18 mouse cellular contexts compared by ENCODE assay signal in the genomic region with DNA sequence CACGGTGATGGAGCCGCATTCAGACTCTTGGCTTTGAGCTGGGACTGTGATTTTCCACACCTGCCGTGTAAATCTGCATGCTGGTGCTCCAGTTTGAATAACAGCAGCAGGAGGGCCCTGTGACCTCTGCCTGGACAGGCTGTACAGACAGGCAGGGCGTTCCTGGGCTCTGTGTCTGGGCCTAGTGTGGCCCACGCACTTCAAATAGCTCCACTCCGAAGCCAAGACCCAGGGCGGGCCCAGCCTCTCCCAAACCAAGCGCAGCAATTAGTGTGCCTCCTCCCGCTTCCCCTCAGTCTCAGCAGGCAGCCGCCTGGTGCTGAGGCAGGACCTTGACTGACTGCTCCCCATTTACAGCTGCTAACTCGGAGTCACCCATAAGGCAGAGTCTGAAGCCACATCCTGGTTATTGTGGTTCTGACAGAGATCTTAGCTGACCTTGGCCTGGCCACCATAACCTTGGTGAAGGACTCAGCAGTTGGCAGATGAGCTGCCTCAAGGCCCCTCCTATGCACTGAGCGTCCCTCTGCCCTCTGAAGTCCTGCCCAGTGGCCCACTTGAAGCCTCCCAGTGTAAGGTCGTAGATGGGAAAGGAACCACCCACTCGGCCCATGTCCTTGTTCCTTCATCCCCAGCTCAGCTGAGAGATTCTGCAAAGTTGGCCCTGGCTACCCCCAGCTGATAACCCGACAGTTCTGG. TPM values are rescaled to one million over a fixed set of nuclear protein-coding genes. Genes with fewer than 3 reads are reported as not detected.
DNase-seq lines count a peak whose midpoint lies in the region; ATAC-seq lines count a peak whose summit lies in the region.
"Had no signal": no experiment of that assay in that cellular context is flagged by ENCODE, and none has a peak within 500 bp of the region (broad histone marks: within the 10 kb centered on the region; RNA-seq: fewer than 3 reads in every experiment).

No protein-coding gene starts in this region.

- no peaks in the 10 kb centered on the region for H3K27me3 ChIP-seq in forebrain, embryonic 11.5 days (ENCODE audit: control insufficient read depth, insufficient read depth, low read length)
- H3K27me3 ChIP-seq: limb, embryonic 15.5 days had no signal

- no peak overlapping the region for H3K4me3 ChIP-seq in forebrain, embryonic 11.5 days (ENCODE audit: low read depth, low read length)
- H3K4me3 ChIP-seq: limb, embryonic 15.5 days; megakaryocyte, embryonic 14.5 days had no signal

- WGBS in forebrain, embryonic 11.5 days = 65% methylated on average over 15 of the region's 15 CpGs

- no peaks in the 10 kb centered on the region for H3K9me3 ChIP-seq in forebrain, embryonic 11.5 days (ENCODE audit: control insufficient read depth, low read length)
- H3K9me3 ChIP-seq: limb, embryonic 15.5 days; megakaryocyte, embryonic 14.5 days had no signal

- no peaks in the 10 kb centered on the region for H3K36me3 ChIP-seq in forebrain, embryonic 11.5 days (ENCODE audit: control insufficient read depth, insufficient read depth, low read length)
- H3K36me3 ChIP-seq: limb, embryonic 15.5 days had no signal

- no peak overlapping the region for H3K9ac ChIP-seq in forebrain, embryonic 11.5 days (ENCODE audit: low read length)
- H3K9ac ChIP-seq: limb, embryonic 15.5 days had no signal

- no peak overlapping the region for H3K4me2 ChIP-seq in forebrain, embryonic 11.5 days (ENCODE audit: low read depth, low read length, severe bottlenecking)
- H3K4me2 ChIP-seq: limb, embryonic 15.5 days had no signal

- peak; percentile 32 for DNase-seq in gastrocnemius, adult 18-20 months (ENCODE audit: low spot score)
- DNase-seq in gastrocnemius, postnatal 10 days = no peak
- peak; percentile 89 for DNase-seq in ovary, adult 18-20 months (ENCODE audit: low spot score)
- DNase-seq in ovary, postnatal 10 days (ENCODE audit: low spot score) = no peak
- peak; percentile 75 to 78 for DNase-seq in adrenal gland, postnatal 36 days
- peak; percentile 26 for DNase-seq in urinary bladder, postnatal 25 days (ENCODE audit: low spot score)
- DNase-seq in forebrain, embryonic 11.5 days (ENCODE audit: low spot score) = no peak
- DNase-seq: cerebellum, adult 9-11 months; heart, postnatal 4 days; kidney, postnatal 14 days; lung, adult 2 months had no signal

- no peaks in the 10 kb centered on the region for H3K4me1 ChIP-seq in forebrain, embryonic 11.5 days (replicated peaks; ENCODE audit: control insufficient read depth, insufficient read depth, low read length)

- no peak overlapping the region for H3K27ac ChIP-seq in forebrain, embryonic 11.5 days (ENCODE audit: low read depth, low read length)
- H3K27ac ChIP-seq: limb, embryonic 15.5 days had no signal

- no peak for ATAC-seq in forebrain, embryonic 11.5 days (replicated peaks; ENCODE audit: low FRiP score)
- ATAC-seq in megakaryocyte progenitor cell, adult 5-6 weeks (replicated peaks; ENCODE audit: poor library complexity) = no peak
- ATAC-seq: activated CD4-positive, CD25-positive, alpha-beta regulatory T cell, adult 4 months; inflammation-experienced regulatory T-cells, adult 6 months had no signal

RNA-seq across cellular contexts. Expression of a gene that starts 7.3 kb away (rescaled TPM):
- not detected for total RNA-seq in gastrocnemius, adult 18-20 months (2021)
- not detected for total RNA-seq in gastrocnemius, postnatal 10 days (2021)
- total RNA-seq in adrenal gland, postnatal 36 days (2021) = under 1 TPM in 1 of 2 experiments, not detected in 1; 0.13 TPM
- polyA plus RNA-seq in forebrain, embryonic 11.5 days (2014; fragmentation: Nextera tagmentation; extraction: Ambion mirVana) = not detected in 2 replicates
- not detected in 2 replicates for total RNA-seq in megakaryocyte progenitor cell, adult 5-6 weeks (2015)
- not detected in 2 replicates for total RNA-seq in megakaryocyte progenitor cell, adult 5-6 weeks (2017)
- total RNA-seq: heart, postnatal 4 days; monocyte, adult 5-6 weeks had no signal
- polyA plus RNA-seq: activated CD4-positive, CD25-positive, alpha-beta regulatory T cell, adult 4 months; limb, embryonic 15.5 days; lung, adult 2 months; neural tube, embryonic 14.5 days had no signal

RNA-seq across cellular contexts. Expression of a gene that starts 29.4 kb away (rescaled TPM):
- 1 to 10 TPM in 1 of 2 experiments, under 1 TPM in 1; 0.57 to 1.1 TPM for total RNA-seq in gastrocnemius, adult 18-20 months (2021)
- total RNA-seq in gastrocnemius, postnatal 10 days (2021) = under 1 TPM; 0.16 to 0.41 TPM
- total RNA-seq in adrenal gland, postnatal 36 days (2021) = 1 to 10 TPM in 1 of 2 experiments, under 1 TPM in 1; 0.93 to 1.7 TPM
- polyA plus RNA-seq in forebrain, embryonic 11.5 days (2014; fragmentation: Nextera tagmentation; extraction: Ambion mirVana) = 0.65 and 0.92 TPM in 2 replicates
- not detected in 2 replicates for total RNA-seq in megakaryocyte progenitor cell, adult 5-6 weeks (2015)
- total RNA-seq in megakaryocyte progenitor cell, adult 5-6 weeks (2017) = 0.10 TPM in 1 of 2 replicates, not detected in the other
- total RNA-seq: monocyte, adult 5-6 weeks had no signal

RNA-seq across cellular contexts. Expression of a gene that starts 48.6 kb away (rescaled TPM):
- 1 to 10 TPM; 4.6 to 5.0 TPM for total RNA-seq in gastrocnemius, adult 18-20 months (2021)
- 1 to 10 TPM; 6.0 to 7.9 TPM for total RNA-seq in gastrocnemius, postnatal 10 days (2021)
- total RNA-seq in adrenal gland, postnatal 36 days (2021) = 10 to 100 TPM; 24.8 to 36.4 TPM
- 48.8 and 49.4 TPM in 2 replicates for polyA plus RNA-seq in forebrain, embryonic 11.5 days (2014; fragmentation: Nextera tagmentation; extraction: Ambion mirVana)
- total RNA-seq in megakaryocyte progenitor cell, adult 5-6 weeks (2015) = 37.5 and 41.4 TPM in 2 replicates
- total RNA-seq in megakaryocyte progenitor cell, adult 5-6 weeks (2017) = 46.4 and 50.9 TPM in 2 replicates

Comparison
In these comparisons a context has a peak if more than half of its experiments do, and no peak if none do; other contexts are left out.
1. DNase-seq: peak in gastrocnemius, adult 18-20 months (single experiment), ovary, adult 18-20 months (single experiment), adrenal gland, postnatal 36 days (2 of 2) and urinary bladder, postnatal 25 days (single experiment); none in gastrocnemius, postnatal 10 days (single experiment), ovary, postnatal 10 days (single experiment) and forebrain, embryonic 11.5 days (single experiment).